Mouse (Mus musculus): ENCODE results near the gene Tmem136.
"Not testable (repeated sequence)": the region's sequence is repeated elsewhere in the genome, so short reads cannot be mapped to it uniquely, and the experiment has no call there.

Gene Tmem136

DNA sequence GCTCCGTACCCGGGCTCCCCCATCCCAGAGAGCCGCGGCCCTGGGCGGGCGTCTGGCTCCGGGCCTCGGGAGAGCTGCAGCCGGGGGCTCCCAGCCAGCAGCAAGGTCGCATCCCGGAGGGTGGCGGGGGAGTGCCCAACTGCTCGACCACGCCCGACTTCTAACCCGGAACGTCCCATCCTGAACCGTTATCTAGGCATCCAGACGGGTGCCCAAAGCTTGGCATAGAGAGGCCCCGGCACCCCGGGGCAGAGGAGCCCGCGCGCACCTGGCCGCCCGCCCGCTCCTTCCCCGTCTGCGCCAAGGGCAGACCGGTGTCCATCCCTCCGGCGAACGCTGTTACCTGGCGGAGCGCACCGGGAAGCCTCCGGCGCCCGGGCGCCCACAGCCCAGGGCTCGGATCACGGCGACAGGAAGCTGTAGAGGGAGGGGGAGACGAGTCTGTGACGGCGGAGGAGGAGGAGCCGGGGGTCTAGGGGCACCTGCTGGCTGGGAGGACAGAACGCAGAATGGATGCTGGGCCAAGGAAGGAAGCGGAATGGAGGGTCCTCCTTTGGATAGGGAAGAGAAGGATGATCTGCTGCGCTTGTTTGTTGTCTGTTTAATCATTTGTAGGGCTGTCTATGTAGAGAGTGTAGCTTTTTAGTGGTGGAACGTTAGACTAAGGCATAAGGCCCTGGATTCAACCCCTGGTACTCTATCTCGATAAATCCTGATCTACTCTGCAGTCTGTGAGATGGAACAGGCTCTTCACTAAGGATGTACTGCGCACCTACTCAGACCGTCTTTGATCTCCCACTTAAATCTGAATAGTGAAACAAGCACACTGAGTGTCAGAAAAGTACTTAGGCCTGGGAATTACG lies at the start of gene Tmem136:
Gene Tmem136, minus strand, starts transcription at position 437 of the 863 bp plus-strand sequence.
- DNase-seq (ENCODE audit: low read depth, low spot score), result peak; percentile 42

DNA sequence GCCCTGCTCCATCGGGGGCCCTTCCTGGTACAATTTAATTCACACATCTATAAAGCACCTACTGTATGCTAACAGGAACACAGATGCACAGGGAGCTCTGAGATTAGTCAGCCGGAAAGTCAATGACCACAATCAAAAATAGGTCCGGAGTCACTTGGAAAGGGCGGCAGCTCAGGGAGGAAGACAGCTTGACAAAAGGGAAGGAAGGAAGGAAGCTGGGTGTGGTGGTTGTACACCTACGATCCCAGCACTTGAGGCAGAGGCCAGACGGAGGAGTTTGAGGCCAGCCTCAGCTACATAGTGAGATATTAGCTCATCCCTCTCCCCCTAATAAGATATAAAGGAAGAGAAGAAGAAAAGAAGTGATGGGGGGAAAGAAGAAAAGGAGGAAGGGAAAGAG lies 39.6 kb upstream of the Tmem136 start:
- no peak for DNase-seq (ENCODE audit: low read depth, low spot score)

DNA sequence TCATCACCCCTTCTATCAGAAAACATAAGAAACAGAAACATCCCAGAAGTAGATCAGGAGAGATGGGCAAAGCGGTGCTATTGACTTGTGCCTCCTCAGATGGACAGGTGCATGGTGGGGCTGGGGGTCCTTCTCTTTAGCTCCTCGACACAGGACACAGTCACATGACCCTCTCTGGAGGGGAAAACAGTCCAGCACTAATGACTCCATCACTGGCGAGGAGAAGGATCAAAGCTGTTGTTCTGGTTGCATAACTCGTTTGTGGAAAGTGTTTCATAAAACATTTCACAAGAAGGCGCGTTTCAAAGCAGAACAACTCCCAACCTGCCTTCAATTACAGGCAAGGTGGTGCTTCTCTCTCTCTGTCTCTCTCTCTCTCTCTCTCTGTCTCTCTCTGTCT lies 35.4 kb upstream of the Tmem136 start:
- DNase-seq (ENCODE audit: low read depth, low spot score), result no peak

DNA sequence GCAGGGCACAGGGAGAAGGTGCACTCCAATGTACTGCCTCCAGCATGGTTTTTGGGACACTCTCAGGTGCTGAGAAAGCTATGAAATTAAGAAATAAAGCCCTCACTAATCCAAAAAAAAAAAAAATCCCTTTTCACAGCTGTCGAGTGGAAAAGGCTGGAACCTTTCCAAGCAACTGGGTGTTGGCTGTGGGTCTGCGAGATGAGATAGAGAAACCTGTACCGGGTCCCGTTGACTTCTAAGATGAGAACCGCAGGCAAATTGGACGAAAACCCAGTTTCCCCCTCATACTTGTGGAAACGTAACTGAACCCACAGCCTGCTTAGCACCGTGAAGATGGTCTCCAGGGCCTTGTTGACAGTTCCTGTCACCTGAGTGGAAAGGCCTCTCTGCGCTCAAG lies 34.6 kb upstream of the Tmem136 start:
- DNase-seq (ENCODE audit: low read depth, low spot score), result no peak

DNA sequence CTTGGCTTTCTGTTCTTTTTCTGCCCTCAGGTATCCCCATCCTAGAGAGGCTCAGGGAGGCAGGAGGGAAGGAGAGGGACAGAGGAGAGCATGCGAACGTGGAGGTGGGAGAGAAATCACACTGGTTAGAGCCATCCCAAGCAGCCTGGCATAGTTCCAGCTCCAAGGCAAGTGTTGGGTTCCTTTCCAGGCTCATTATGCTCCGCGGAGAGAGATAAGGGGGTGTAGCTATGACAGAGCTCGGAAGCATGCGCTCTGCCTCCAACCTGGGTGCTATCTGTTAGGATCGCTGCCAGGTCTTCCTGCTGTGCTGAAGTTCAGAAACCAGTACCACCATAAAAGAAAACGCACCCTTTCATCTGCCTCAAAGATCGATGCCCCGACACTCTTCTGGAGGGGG lies 33.7 kb upstream of the Tmem136 start:
- no peak for DNase-seq (ENCODE audit: low read depth, low spot score)

DNA sequence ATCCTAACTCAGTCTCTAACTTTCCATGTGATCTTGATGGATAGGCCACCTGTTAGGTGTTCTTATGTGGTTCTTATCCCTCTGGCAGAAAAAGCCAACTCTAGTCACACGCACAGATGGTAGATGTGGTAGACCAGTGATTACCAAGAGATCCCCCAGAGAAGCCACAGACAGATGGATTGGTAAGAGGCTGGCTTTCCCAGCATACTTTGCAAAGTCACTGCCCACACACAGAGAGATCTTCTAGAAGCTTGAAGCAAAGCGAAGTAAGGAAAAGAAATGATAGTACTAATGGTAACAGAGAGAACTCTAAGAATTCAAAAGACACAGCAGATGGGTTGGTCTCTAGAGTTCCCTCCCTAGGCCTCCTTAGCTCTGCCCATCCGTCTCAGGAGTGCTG lies 33.1 kb upstream of the Tmem136 start:
- DNase-seq (ENCODE audit: low read depth, low spot score), result no peak

DNA sequence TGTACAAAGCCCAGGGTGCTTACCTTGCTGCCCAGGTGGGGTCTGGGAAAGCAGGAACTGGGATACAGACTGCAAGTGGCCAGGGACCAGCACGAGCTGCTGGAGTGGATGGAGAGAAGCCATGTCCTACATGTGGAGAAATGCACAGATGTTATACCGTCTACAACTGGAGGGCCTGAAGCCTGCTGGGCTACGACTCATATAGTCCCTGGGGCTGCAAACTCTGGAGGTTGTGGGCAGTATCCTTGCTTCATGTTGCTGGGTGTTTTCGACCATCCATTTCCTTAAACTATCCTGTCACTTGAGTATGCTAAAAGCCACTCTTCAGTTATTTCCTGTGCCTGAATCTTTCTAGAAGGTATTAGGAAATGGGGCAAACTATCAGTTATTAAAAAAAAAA lies 28.8 kb upstream of the Tmem136 start:
- no peak for DNase-seq (ENCODE audit: low read depth, low spot score)

DNA sequence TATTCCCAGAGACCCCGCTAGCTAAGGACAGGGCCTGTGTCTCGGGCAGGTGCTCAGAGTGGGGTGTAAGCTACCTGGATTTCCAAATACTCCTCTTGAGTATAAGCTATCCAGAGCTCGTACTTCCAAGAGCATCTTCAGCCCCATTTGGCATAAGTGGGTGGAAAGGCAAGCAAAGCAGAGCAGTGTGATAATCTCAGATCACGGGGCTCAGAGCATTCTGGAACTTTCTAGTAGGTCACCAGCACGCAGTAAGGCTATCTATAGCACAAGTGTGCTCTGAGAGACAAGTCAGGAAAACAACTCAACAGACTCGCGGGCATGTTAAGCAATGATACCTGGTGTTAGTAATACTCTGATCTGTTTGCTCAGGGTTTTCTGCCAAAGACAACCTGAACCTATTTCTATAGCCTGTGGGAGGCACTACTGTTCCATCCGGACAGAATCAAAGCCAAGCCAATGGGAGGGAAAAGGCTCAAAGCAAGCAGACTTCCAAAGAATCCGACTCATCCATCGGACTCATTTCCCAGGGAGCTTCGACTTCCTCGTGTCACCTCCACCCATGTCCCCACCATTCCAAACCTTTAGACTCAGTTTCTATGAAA lies 27.9 kb upstream of the Tmem136 start:
- peak; percentile 18 for DNase-seq (ENCODE audit: low read depth, low spot score)

DNA sequence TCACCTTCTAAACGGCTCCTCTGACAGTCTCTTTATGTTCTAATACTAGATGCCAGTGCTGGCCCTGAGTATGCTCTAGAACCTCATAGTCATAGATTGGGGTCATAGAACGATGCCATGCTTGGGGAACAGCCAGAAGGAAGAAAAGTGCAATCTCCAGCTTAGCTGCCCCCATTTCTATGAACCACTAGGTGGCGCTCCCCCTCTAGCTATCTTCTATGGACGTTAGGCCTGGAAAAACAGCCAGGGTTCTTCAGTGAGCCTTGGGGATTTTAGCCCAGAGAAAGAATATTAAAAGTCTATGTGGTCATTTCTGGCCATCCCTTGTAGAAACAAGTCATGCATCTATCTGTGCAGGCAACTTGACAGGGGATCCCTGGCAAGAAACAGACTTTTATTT lies 25.5 kb upstream of the Tmem136 start:
- DNase-seq (ENCODE audit: low read depth, low spot score), result no peak

DNA sequence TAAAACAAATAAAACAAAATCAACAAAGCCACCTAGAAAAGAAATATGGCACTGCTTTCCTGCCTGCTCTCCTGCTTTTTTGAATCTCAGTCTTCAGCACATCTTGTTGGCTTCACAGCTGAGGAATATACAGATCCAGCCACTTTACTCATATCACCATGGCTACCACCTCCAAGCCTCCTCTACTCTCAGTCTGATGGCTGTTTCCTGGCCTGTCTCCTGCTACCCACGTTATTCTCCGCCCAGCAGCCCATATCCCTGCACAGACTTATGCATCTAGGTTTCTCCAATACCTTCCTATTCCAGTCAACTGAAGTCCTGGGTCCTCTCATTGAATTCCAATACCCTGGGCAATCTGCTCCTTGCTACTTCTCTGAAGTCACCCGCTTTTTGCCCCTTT lies 17.2 kb upstream of the Tmem136 start:
- DNase-seq (ENCODE audit: low read depth, low spot score), result no peak

DNA sequence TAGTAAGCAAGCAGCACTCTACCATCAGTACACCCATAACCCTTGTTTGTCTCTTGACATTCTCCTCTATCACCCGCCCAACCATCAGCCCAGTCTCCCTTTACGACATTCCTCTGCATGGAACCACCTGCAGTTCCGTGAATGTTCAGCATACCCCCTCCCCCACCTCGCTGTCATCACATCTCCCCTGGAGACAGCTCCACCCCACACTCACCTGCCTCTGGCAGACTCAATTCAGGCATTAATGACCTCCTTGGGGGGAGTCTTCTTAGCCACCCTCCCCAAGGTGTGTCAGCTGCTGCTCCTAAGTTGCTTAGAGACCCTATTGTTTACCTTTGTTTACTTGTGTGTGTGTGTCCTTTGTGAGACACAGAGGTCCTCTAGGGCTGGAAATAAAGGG lies 16.0 kb upstream of the Tmem136 start:
- peak; percentile 38 for DNase-seq (ENCODE audit: low read depth, low spot score)

DNA sequence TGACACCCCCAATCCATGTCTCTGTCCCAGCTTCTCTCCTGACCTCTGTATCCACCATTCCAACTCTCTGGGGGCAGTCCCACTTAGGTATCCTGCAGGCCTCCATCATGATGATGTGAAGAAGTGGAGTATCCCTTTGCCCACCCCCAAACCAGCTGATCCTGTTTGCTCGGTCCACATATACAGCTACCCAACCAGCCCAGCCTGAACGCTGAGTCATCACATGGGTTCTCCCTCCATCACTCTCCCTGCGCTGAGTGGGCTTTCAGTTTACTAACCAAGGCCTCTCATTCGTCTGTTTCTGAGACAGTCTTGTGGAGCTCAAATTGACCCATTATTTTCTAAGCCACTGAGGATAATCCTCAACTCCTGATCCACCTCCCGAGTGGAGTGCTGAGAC lies 15.6 kb upstream of the Tmem136 start:
- no peak for DNase-seq (ENCODE audit: low read depth, low spot score)

DNA sequence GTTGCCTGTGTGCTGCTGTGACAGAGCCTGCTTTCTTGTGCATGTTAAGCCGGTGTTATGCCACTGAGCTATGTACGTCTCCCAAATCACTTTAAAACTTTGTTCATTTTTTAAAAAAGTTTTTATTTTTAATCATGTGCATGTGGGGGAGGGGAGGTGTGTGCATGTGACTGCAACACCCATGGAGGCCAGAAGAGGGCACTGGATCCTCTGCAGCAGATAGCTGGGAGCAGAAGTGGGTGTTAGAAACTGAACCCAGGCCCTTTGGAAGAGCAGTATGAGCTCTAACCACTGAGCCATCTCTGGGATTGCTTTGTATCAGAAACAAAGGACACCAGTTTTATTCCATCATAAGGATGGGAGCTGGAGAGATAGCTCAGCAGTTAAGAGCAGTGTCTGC lies 14.3 kb upstream of the Tmem136 start:
- DNase-seq (ENCODE audit: low read depth, low spot score), result no peak

DNA sequence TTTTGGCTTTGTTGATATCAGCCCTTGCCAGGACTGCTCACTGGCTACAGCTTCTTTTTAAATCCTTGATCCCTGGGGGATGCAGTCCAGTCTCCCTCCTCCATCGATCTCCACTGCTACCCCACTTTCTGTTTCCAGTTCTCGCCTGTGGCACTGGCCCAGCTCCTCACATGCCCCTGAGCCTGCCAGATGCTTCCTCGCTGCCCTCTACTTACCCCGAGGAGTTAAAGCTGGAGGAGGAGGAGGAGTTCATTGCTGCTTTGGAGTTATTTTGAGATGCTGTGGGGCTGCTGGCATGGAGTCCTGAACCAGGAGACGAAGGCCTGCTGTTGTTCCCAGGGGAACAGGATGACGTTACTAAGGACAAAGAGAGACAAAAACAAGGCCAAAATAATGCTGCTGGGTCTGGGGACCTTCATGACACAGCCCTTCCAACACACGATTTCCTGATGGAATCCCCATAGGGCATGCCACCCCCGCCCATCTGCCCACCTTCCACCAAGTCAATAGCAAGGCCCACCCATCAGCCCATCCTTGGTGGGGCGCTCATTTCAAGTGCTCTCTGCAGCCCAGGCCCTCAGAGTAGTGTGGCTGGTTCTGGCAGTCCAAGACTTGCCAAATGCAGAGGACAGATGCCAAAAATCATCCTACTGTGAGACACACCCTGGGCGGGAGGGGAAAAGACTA lies 10.9 kb upstream of the Tmem136 start:
- no peak for DNase-seq (ENCODE audit: low read depth, low spot score)

DNA sequence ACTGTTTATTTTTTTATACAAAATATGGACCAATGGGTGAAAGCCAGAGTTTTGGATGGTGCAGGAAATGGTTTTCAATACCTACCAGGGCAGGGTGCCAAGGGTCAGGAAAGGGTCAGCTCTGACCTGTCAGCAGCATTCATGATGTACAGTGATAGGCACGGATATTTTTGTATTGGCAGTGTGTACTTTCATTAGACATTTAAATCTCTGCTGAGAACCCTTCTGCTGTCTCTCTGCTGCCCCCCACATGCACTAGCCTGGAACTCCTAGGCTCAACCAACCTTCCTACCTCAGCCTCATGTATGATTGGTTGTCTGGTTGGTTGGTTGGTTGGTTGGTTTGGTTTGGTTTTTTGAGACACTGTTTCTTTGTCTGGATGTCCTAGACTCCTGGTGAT lies 6.0 kb upstream of the Tmem136 start:
- no peak for DNase-seq (ENCODE audit: low read depth, low spot score)

DNA sequence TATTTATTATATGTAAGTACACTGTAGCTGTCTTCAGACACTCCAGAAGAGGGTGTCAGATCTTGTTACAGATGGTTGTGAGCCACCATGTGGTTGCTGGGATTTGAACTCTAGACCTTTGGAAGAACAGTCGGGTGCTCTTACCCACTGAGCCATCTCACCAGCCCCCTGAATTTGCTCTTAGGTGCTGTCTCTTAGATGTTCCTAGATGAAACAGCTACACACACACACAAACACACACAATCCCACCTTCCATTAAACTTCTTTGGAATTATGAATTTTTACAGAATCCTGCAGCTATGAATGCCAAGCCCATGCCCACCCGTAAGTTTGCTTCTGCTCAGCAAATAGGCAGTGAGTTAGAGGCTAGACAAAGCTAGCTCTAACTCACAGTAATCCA lies 5.6 kb upstream of the Tmem136 start:
- DNase-seq (ENCODE audit: low read depth, low spot score), result not testable (repeated sequence)

DNA sequence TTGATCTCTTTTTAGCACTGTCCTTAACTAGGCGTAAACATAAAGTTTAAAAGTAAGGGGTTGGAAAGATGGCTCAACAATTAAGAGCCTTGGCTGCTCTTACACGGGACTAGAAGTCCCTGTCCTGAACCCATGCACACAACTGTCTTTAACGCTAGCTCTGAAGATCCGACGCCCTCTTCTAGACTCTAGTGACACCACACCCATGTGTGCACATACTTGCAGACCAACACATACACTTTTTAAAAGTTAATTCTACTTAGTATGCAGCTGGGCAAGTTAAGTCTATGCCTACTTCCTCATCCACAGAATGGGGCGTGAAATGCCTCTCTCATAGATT lies 597 bp upstream of the Tmem136 start:
- no peak for DNase-seq (ENCODE audit: low read depth, low spot score)

DNA sequence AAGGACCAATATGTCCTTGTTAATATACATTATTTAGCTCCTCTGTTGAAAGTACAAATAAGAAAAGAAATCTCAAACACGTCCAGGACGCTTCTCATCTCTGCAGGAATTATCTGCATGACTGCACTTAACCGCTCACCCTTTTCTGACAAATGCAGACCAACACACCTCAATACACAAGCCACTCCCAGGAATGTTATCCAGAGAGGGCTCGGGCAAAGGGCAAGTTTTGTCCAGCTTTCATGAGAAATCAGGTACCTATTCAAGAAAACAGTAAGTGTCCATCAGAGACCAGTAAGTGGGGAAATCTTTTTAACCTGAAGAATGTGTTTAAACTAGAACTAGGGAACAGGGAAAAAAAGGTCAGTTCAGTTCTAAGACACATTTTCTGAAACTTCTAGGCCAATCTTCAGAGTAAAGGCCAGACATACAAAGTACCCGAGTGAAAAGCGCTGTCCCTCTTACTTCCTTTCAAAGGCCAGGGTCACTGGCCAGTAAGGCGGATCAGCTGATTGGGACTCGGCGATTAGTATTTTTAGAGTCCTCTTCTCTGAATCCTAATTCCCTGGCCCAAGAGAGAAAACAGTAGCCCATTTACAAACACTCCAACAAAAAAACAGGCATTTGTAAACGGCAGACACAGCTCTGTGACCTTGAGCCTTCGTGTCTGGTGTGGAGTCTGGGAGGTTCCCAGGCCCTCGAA lies 788 bp downstream of the Tmem136 start:
- DNase-seq (ENCODE audit: low read depth, low spot score), result no peak

DNA sequence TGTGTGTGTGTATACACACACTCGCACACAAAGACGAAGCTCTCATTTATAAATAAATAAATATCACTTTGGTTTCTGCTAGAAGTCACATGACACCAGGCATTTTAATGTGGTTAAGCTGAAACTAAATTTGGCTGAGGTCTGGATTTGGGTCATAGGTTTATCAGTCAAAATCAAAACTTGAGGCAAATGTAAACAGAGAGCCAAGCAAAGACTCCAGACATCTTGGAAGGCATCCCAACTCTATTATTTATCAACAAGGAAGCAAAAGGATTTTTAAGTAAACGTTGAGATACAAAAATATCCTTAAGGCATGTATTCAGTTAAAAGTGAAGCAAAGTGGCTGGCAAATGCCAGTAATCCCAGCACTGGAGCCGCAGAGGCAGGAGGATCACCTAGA lies 1.5 kb downstream of the Tmem136 start:
- DNase-seq (ENCODE audit: low read depth, low spot score), result no peak

DNA sequence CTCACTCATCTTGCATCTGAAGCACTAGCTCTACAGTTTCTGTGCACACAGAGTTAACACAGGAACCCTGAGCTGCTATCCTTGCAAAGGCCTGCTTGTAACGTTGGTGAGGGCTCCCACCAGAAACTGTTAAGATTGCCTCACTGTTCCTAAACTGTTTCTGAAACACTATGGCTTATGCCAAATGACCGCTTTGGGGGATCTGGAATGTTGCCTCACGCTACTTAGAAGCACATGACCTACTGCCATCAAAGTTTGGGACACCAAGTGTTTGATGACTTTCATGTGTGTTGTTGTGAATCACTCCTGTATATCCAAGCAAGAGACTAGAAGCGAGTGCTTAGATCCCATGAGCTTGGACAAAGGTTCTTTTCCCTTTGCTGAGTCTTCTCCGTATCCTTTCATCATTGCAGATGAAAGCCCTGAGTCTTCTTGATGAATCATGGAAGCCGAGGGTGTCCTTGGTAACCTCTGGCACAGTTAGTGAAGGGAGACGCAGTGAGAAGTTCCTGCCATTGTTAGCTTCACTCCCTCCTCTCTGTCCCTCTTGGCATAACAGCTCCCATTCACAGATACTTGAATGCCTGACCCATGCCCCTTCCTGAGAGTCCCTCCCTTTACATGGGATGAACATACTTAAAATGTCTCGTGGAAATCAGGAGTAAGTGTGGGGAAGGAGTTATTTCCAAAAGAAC lies 5.9 kb downstream of the Tmem136 start:
- DNase-seq (ENCODE audit: low read depth, low spot score), result no peak

DNA sequence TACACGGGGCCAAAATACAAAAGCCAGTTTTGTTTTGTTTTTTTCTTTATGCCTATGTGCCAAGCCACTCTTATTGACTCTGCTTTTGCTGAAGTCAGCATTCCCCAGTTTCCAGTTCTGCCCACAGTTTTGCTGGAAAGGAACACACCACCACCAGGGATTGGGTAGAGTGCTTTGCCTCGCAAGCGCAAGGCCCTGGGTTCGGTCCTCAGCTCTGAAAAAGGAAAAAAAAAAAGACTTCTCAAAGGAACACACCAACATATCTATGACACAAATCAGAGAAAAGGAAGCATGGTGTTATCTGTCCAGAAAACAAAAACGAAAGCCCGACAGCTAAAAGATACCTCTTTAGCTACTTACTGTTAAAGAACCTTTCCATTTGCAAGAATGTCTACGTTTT lies 7.2 kb downstream of the Tmem136 start:
- DNase-seq (ENCODE audit: low read depth, low spot score), result no peak

DNA sequence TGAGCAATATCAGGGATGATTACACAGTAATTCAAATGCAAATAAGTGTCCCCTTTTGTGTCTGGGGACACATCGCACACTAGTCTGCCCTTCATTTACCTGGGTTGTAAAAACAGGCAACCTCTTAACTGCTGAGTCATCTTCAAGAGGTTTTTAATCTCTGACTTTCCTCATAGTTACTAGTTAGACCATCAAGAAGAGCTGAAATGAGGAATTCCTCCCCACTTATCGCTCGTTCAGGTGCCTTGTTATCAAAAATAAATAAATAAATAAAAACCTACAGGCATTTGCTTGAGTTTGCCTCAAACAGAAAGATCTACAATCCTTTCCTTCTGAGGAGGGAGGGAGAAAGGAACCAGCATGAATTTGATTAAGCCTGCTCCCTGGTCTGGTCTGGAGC lies 7.6 kb downstream of the Tmem136 start:
- DNase-seq (ENCODE audit: low read depth, low spot score), result no peak
